Mouse (Mus musculus): ENCODE data around the gene Fkbp5. TPM values are rescaled to one million over a fixed set of nuclear protein-coding genes. Genes with fewer than 3 reads are reported as not detected.

Gene Fkbp5
- total and polyA plus RNA-seq, 3 experiments, result 14.4 to 31.4 (median 22.6) TPM

DNA sequence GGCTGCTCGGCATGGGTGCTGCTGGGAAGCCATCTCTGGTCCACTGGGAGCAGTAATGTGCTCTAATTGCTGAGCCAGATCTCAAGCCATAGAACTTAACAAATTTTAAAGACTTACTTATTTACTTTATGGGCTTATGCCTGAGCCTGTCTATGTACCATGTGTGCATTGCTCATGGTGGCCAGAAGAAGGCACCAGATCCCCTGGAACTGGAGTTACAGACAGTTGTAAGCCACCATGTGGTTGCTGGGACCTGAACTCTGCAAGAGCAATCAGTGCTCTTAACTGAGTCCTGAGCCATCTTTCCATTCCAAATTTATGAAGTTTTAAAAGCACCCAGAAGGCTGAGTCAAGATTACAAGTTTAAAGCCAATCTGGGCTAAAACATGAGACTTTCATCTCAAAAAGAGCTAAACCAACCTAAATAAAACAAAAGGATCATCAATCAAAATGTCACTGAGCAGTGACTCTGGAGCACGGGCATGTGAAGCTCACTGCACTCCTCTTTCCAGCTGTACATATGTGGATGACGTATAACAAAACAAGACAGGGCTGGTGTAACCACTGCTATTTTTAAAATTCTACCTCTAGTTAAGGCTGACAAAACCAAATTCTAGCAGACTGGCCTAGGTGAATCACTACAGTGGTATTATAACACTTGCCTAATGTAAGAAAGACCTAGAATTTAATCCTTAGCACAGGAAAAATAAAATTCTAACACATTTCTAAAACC, 41.6 kb downstream of the Fkbp5 start:
- no peak for TF ChIP-seq USF1 (IDR thresholded peaks at IDR 0.05; ENCODE audit: low read depth, low read length)
- no peak for TF ChIP-seq KAT2A (IDR thresholded peaks at IDR 0.05; ENCODE audit: insufficient replicate concordance, low read length)
- TF ChIP-seq E2F4 (IDR thresholded peaks at IDR 0.05; ENCODE audit: insufficient replicate concordance, low read depth, low read length), result no peak
- no peak for TF ChIP-seq TBP (conservative IDR thresholded peaks at IDR 0.05; ENCODE audit: low read depth, low read length)
- no peak for TF ChIP-seq POLR2AphosphoS2 (IDR thresholded peaks at IDR 0.05; ENCODE audit: low read depth, low read length)
- no peak for TF ChIP-seq NELFE (IDR thresholded peaks at IDR 0.05; ENCODE audit: low read depth, low read length)
- peak in 1 of 2 experiments; percentile 71; a peak in 2 of 4 replicates for TF ChIP-seq CTCF (conservative IDR thresholded peaks at IDR 0.05 in 1 of 2, IDR thresholded peaks at IDR 0.05 in 1 of 2; ENCODE audit: low read depth in 2 of 2, low read length in 2 of 2)
- no peak for TF ChIP-seq MAZ (IDR thresholded peaks at IDR 0.05; ENCODE audit: low read depth, low read length)
- TF ChIP-seq MAFK (IDR thresholded peaks at IDR 0.05; ENCODE audit: insufficient replicate concordance, low read length), result no peak
- no peak for TF ChIP-seq RCOR1 (conservative IDR thresholded peaks at IDR 0.05; ENCODE audit: low read depth, low read length)
- TF ChIP-seq JUND (conservative IDR thresholded peaks at IDR 0.05; ENCODE audit: low read depth, low read length), result no peak
- peak; percentile 58 for TF ChIP-seq RAD21 (IDR thresholded peaks at IDR 0.05; ENCODE audit: low read depth, low read length)
- no peak for TF ChIP-seq ZKSCAN1 (IDR thresholded peaks at IDR 0.05; ENCODE audit: borderline replicate concordance, low read depth, low read length)
- peak; percentile 66; the same call in 1 of the 2 replicates for TF ChIP-seq MYC (IDR thresholded peaks at IDR 0.05; ENCODE audit: low read depth, low read length)
- TF ChIP-seq BHLHE40 (IDR thresholded peaks at IDR 0.05; ENCODE audit: low read depth, low read length), result no peak
- no peak for TF ChIP-seq ZNF384 (IDR thresholded peaks at IDR 0.05; ENCODE audit: low read depth, low read length)
- TF ChIP-seq SMC3 (IDR thresholded peaks at IDR 0.05; ENCODE audit: low read depth, low read length), result peak; percentile 70
- TF ChIP-seq NRF1 (IDR thresholded peaks at IDR 0.05; ENCODE audit: low read depth, low read length), result no peak
- TF ChIP-seq MAX (IDR thresholded peaks at IDR 0.05; ENCODE audit: low read length), result no peak
- TF ChIP-seq TCF12 (IDR thresholded peaks at IDR 0.05; ENCODE audit: low read depth, low read length), result no peak
- TF ChIP-seq ZMIZ1 (IDR thresholded peaks at IDR 0.05; ENCODE audit: low read depth, low read length), result no peak
- no peak for TF ChIP-seq CHD1 (IDR thresholded peaks at IDR 0.05; ENCODE audit: low read depth, low read length)
- no peak for TF ChIP-seq EP300 (IDR thresholded peaks at IDR 0.05; ENCODE audit: low read length)
- TF ChIP-seq JUN (IDR thresholded peaks at IDR 0.05; ENCODE audit: insufficient read depth, low read depth, low read length), result no peak
- no peak for TF ChIP-seq HCFC1 (IDR thresholded peaks at IDR 0.05; ENCODE audit: low read depth, low read length)
- no peak for TF ChIP-seq GABPA (IDR thresholded peaks at IDR 0.05; ENCODE audit: insufficient replicate concordance, low read depth, low read length)
- no peak for TF ChIP-seq PAX5 (IDR thresholded peaks at IDR 0.05; ENCODE audit: low read length)
- no peak for TF ChIP-seq ZC3H11A (IDR thresholded peaks at IDR 0.05; ENCODE audit: low read depth, low read length)
- TF ChIP-seq ETS1 (conservative IDR thresholded peaks at IDR 0.05; ENCODE audit: low read depth, low read length), result no peak
- no peak for TF ChIP-seq CHD2 (IDR thresholded peaks at IDR 0.05; ENCODE audit: low read length)
- no peak for TF ChIP-seq POLR2A (IDR thresholded peaks at IDR 0.05; ENCODE audit: low read depth, low read length)
- in situ Hi-C loops (cut with MboI; ENCODE audit: low pct_ligation_motif_present, low pct_unique_long_range_greater_than_20kb, low sequenced_read_pairs) (loop anchor here (5.0 kb wide), 1 partner anchor 47 kb away; no protein-coding TSS in a partner anchor), dilution Hi-C loops (cut with MboI; ENCODE audit: extremely low pct_ligation_motif_present, extremely low pct_unique_long_range_greater_than_20kb, low sequenced_read_pairs) (no loop called here)
- Histone ChIP-seq H3K36me3 (replicated peaks in 1 of 2; ENCODE audit: control insufficient read depth in 1 of 2, insufficient read depth in 1 of 2, low read length in 1 of 2) (peaks cover 0 to 24% of the 10 kb centered on the region in 2 experiments), H3K9me3 (replicated peaks; ENCODE audit: low read length) (peaks cover 2% of the 10 kb centered on the region), H3K4me3 (replicated peaks in 1 of 3; ENCODE audit: low read depth in 2 of 3, low read length in 2 of 3, poor library complexity in 1 of 3) (no peak overlapping the region), H3K27me3 (replicated peaks) (no peaks in the 10 kb centered on the region), H3K27ac (ENCODE audit: insufficient read depth, low read depth) (no peak overlapping the region), H3K4me2 (ENCODE audit: insufficient read depth, low read depth, poor library complexity, severe bottlenecking) (no peak overlapping the region), H3K79me2 (replicated peaks; ENCODE audit: control insufficient read depth, extremely low read depth, insufficient read depth, poor library complexity, severe bottlenecking) (peaks cover 8% of the 10 kb centered on the region; the same call in 1 of the 2 replicates), H3K4me1 (ENCODE audit: control insufficient read depth in 1 of 2, insufficient read depth in 2 of 2) (peaks cover 2 to 3% of the 10 kb centered on the region in 2 experiments; a peak in 3 of 4 replicates), H3K9ac (ENCODE audit: insufficient read depth, low read depth) (no peak overlapping the region)
- no peak for DNase-seq (ENCODE audit: extremely low read depth)
